Mouse (Mus musculus) midbrain, embryonic 12.5 days (tissue): ENCODE measurements at regions not wholly inside any gene's neighbourhood (a gene's known extent, or its start where the extent isn't known, plus 50 kb on each side); places are given as distances from the start of the nearest gene placed in this dataset.
A peak's percentile ranks its signal among the peaks of the same experiment; 100 is the strongest.

Experiments used
- ATAC-seq: fragments of 200-750 bp; cut with Nextera tagmentation; 2 replicates; pipeline ENCODE4 v1.8.0; 2017; ENCODE audit warnings: low read depth, moderate TSS enrichment, moderate library complexity; ENCODE audit not compliant: low FRiP score
- H3K27ac ChIP-seq: fragments of 300-500 bp; sonication (generic); replicated peaks from 2 replicates; pipeline ENCODE4 v1.5.1; 2016; ENCODE audit warnings: mild to moderate bottlenecking
- H3K27me3 ChIP-seq: fragments of 300-500 bp; sonication (generic); 2 replicates; pipeline ENCODE4 v1.6.1; 2016; ENCODE audit warnings: mild to moderate bottlenecking
- H3K36me3 ChIP-seq: fragments of 300-500 bp; sonication (generic); 2 replicates; pipeline ENCODE4 v1.6.1; 2016
- H3K4me1 ChIP-seq: fragments of 300-500 bp; sonication (generic); 2 replicates; pipeline ENCODE4 v1.6.1; 2016
- H3K4me2 ChIP-seq: fragments of 300-500 bp; sonication (generic); replicated peaks from 2 replicates; pipeline ENCODE4 v1.6.1; 2016; ENCODE audit warnings: mild to moderate bottlenecking, moderate library complexity
- H3K4me3 ChIP-seq: fragments of 300-500 bp; sonication (generic); 2 replicates; pipeline ENCODE4 v1.5.1; 2016; ENCODE audit warnings: mild to moderate bottlenecking
- H3K9ac ChIP-seq: fragments of 300-500 bp; sonication (generic); replicated peaks from 2 replicates; pipeline ENCODE4 v1.6.1; 2016; ENCODE audit warnings: mild to moderate bottlenecking, moderate library complexity
- H3K9me3 ChIP-seq: fragments of 300-500 bp; sonication (generic); 2 replicates; pipeline ENCODE4 v1.6.1; 2016; ENCODE audit warnings: mild to moderate bottlenecking
- WGBS: fragments of 180-500 bp; shearing (Covaris S2); methylation state at CpG from one replicate; pipeline ENCODE4 v1.1.7; 2016; 5-methylcytosine and 5-hydroxymethylcytosine counted together

GRCm38 (mm10) chr5:97330074-97330473 lies 62.1 kb downstream of the Naa11 start:
- H3K27me3 ChIP-seq = no peaks in the 10 kb centered on the region
- no peak overlapping the region for H3K27ac ChIP-seq
- no peak overlapping the region for H3K4me2 ChIP-seq
- 75% methylated on average over 1 of the region's 1 CpGs for WGBS
- H3K4me1 ChIP-seq = no peaks in the 10 kb centered on the region
- H3K36me3 ChIP-seq = no peaks in the 10 kb centered on the region
- no peaks in the 10 kb centered on the region for H3K9me3 ChIP-seq
- H3K4me3 ChIP-seq = no peak overlapping the region
- H3K9ac ChIP-seq = no peak overlapping the region
- ATAC-seq = no peak

GRCm38 (mm10) chr5:97325831-97326230 lies 66.3 kb downstream of the Naa11 start:
- no peak for ATAC-seq
- Histone ChIP-seq H3K9ac (no peak overlapping the region), H3K4me1 (no peaks in the 10 kb centered on the region), H3K27me3 (no peaks in the 10 kb centered on the region), H3K27ac (no peak overlapping the region), H3K4me2 (no peak overlapping the region), H3K36me3 (no peaks in the 10 kb centered on the region), H3K9me3 (no peaks in the 10 kb centered on the region), H3K4me3 (no peak overlapping the region)
- 80% methylated on average over 5 of the region's 5 CpGs for WGBS

- Histone ChIP-seq H3K9me3 (no peaks in the 10 kb centered on the region), H3K36me3 (no peaks in the 10 kb centered on the region), H3K4me2 (no peak overlapping the region), H3K27ac (no peak overlapping the region), H3K4me1 (no peaks in the 10 kb centered on the region), H3K9ac (no peak overlapping the region), H3K27me3 (no peaks in the 10 kb centered on the region), H3K4me3 (no peak overlapping the region)
- no peak for ATAC-seq
- WGBS = 74% methylated on average over 3 of the region's 3 CpGs
These were observed 68.3 kb downstream of the Naa11 start for GRCm38 (mm10) chr5:97323873-97324272.

GRCm38 (mm10) chr5:97319816-97320487 lies 72.2 kb downstream of the Naa11 start:
- Histone ChIP-seq H3K4me3 (no peak overlapping the region), H3K27me3 (no peaks in the 10 kb centered on the region), H3K4me2 (no peak overlapping the region), H3K4me1 (no peaks in the 10 kb centered on the region), H3K9ac (no peak overlapping the region), H3K27ac (no peak overlapping the region), H3K9me3 (no peaks in the 10 kb centered on the region), H3K36me3 (no peaks in the 10 kb centered on the region)
- 89% methylated on average over 2 of the region's 2 CpGs for WGBS
- no peak for ATAC-seq

DNA sequence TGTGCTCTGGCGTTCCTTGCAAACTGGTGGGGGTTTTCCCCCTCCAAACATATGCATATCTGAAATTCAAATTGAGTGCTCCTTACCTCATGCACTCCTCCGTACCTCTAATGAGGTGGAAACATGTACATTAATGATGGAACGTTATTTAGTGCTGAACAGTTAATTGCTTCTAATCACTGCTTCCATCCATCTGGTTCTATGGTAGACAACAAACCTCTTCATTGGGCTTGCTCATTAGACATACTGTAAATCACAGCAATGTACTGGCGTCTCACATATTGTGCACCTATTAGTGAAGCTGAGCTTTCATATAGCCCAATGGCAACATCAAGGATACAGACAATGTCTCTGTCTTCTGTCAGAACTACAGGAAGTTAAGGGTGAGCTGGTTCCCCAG lies 85.3 kb downstream of the Naa11 start:
- Histone ChIP-seq H3K9me3 (no peaks in the 10 kb centered on the region), H3K4me1 (no peaks in the 10 kb centered on the region), H3K27me3 (no peaks in the 10 kb centered on the region), H3K4me3 (no peak overlapping the region), H3K36me3 (no peaks in the 10 kb centered on the region), H3K9ac (no peak overlapping the region), H3K27ac (no peak overlapping the region), H3K4me2 (no peak overlapping the region)
- no peak for ATAC-seq
- 87% methylated on average over 4 of the region's 4 CpGs for WGBS

- 82% methylated on average over 4 of the region's 4 CpGs for WGBS
- no peaks in the 10 kb centered on the region for H3K27me3 ChIP-seq
These were observed 87.3 kb downstream of the Naa11 start for GRCm38 (mm10) chr5:97304921-97305320.

GRCm38 (mm10) chr5:97301621-97302020 lies 90.6 kb downstream of the Naa11 start:
- Histone ChIP-seq H3K27ac (no peak overlapping the region), H3K36me3 (no peaks in the 10 kb centered on the region), H3K4me3 (no peak overlapping the region), H3K9ac (no peak overlapping the region), H3K27me3 (no peaks in the 10 kb centered on the region), H3K9me3 (no peaks in the 10 kb centered on the region), H3K4me2 (no peak overlapping the region), H3K4me1 (peaks cover 4% of the 10 kb centered on the region; the same call in 1 of the 2 replicates)
- no peak for ATAC-seq
- WGBS = 82% methylated on average over 4 of the region's 4 CpGs

More at GRCm38 (mm10) chr5:97304921-97305320, 87.3 kb downstream of the Naa11 start:
- no peak overlapping the region for H3K27ac ChIP-seq
- H3K4me3 ChIP-seq = no peak overlapping the region
- no peak overlapping the region for H3K9ac ChIP-seq
- H3K4me2 ChIP-seq = no peak overlapping the region
- H3K9me3 ChIP-seq = no peaks in the 10 kb centered on the region
- no peaks in the 10 kb centered on the region for H3K4me1 ChIP-seq
- H3K36me3 ChIP-seq = no peaks in the 10 kb centered on the region
- no peak for ATAC-seq

DNA sequence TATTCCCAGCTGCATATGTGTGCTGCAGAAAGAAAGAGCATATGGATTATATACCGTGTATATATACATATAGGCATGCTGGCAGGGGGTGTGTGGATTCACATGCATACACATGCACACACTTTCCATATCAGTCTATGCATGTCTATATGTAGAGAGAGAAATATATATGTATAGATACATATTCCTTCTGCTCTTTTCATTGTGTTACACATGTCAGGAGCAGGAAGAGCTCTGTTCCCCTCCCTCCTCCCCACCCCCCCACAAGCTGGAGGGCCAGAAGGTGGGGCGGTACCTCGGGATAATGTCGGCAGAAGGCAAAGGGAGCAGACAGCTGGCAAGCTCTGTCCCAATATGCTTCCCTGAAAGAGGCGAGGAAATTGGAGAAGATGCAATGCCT lies 91.3 kb downstream of the Naa11 start:
- Histone ChIP-seq H3K4me3 (no peak overlapping the region), H3K27me3 (no peaks in the 10 kb centered on the region), H3K4me2 (no peak overlapping the region), H3K9me3 (no peaks in the 10 kb centered on the region), H3K9ac (no peak overlapping the region), H3K27ac (no peak overlapping the region), H3K36me3 (no peaks in the 10 kb centered on the region), H3K4me1 (peaks cover 4% of the 10 kb centered on the region; the same call in 1 of the 2 replicates)
- peak; percentile 70; the same call in 1 of the 2 replicates for ATAC-seq
- 58% methylated on average over 5 of the region's 5 CpGs for WGBS

GRCm38 (mm10) chr5:97300114-97300840 lies 91.9 kb downstream of the Naa11 start:
- no peaks in the 10 kb centered on the region for H3K27me3 ChIP-seq
- ATAC-seq = no peak

DNA sequence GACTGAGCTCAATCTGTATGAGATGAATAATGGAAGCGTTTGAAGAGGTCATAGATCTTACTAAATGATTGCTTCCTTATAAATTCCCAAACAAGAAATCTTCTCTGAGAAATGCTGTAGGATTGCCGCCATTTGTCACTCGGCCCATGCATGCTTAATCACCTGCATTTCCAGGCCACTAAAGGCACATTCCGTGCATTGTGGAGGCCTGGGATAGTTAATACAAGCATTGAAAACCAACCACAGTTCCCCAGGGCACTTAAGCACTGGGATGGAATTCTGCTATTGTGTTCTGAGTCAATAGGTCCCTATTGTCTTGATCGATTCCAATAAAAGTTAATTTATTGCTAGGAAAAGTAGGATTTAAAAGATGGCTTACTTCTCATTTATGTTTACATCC lies 92.5 kb downstream of the Naa11 start:
- no peak for ATAC-seq
- no peak overlapping the region for H3K27ac ChIP-seq

More at GRCm38 (mm10) chr5:97300114-97300840, 91.9 kb downstream of the Naa11 start:
- Histone ChIP-seq H3K36me3 (no peaks in the 10 kb centered on the region), H3K4me3 (no peak overlapping the region), H3K4me2 (no peak overlapping the region), H3K4me1 (peaks cover 4% of the 10 kb centered on the region; the same call in 1 of the 2 replicates), H3K9me3 (no peaks in the 10 kb centered on the region), H3K9ac (no peak overlapping the region), H3K27ac (no peak overlapping the region)
- 56% methylated on average over 6 of the region's 6 CpGs for WGBS

GRCm38 (mm10) chr5:97296213-97296612 lies 96.0 kb downstream of the Naa11 start:
- Histone ChIP-seq H3K9me3 (no peaks in the 10 kb centered on the region), H3K36me3 (no peaks in the 10 kb centered on the region), H3K4me2 (no peak overlapping the region), H3K9ac (no peak overlapping the region), H3K4me3 (no peak overlapping the region), H3K27ac (no peak overlapping the region), H3K4me1 (peaks cover 4% of the 10 kb centered on the region; the same call in 1 of the 2 replicates), H3K27me3 (no peaks in the 10 kb centered on the region)
- WGBS = 92% methylated on average over 3 of the region's 3 CpGs
- no peak for ATAC-seq

More for the DNA sequence above, 92.5 kb downstream of the Naa11 start:
- H3K9ac ChIP-seq = no peak overlapping the region
- no peak overlapping the region for H3K4me3 ChIP-seq
- H3K9me3 ChIP-seq = no peaks in the 10 kb centered on the region
- WGBS = 22% methylated on average over 5 of the region's 5 CpGs
- peaks cover 4% of the 10 kb centered on the region; the same call in 1 of the 2 replicates for H3K4me1 ChIP-seq
- no peaks in the 10 kb centered on the region for H3K27me3 ChIP-seq
- H3K36me3 ChIP-seq = no peaks in the 10 kb centered on the region
- H3K4me2 ChIP-seq = no peak overlapping the region

GRCm38 (mm10) chr5:97290166-97290681 lies 102.0 kb downstream of the Naa11 start:
- 30% methylated on average over 2 of the region's 2 CpGs for WGBS
- peak; percentile 88 for ATAC-seq
- Histone ChIP-seq H3K4me2 (no peak overlapping the region), H3K9ac (no peak overlapping the region), H3K27ac (no peak overlapping the region), H3K27me3 (no peaks in the 10 kb centered on the region), H3K36me3 (no peaks in the 10 kb centered on the region), H3K4me3 (no peak overlapping the region), H3K4me1 (peaks cover 15% of the 10 kb centered on the region), H3K9me3 (no peaks in the 10 kb centered on the region)
